Mouse (Mus musculus) kidney, adult 11 months (tissue): ENCODE measurements around the gene Zcchc24.

Experiments
- DNase-seq: peaks from one replicate; pipeline ENCODE4 v3.0.0; 2022

Zcchc24 gene

DNA sequence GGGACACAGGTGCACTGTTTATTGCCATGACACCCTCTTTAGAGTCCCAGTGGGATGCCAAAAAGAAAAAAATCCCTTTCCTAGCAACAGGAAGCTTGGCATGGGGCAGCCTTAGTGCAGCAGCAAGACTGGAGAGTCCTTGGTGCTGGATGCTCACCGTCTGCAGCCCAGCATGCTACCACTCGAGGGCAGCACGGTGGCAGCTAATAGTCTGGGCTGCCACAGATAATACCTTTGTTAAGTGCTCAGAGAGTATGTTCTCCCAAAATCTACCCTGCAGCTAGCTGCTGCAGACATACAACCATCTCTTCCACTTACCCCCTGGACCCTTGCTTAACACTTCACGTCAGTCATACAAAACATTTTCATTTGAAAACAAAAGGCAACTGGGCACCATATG, 55.4 kb downstream of the Zcchc24 start:
- DNase-seq = no peak

DNA sequence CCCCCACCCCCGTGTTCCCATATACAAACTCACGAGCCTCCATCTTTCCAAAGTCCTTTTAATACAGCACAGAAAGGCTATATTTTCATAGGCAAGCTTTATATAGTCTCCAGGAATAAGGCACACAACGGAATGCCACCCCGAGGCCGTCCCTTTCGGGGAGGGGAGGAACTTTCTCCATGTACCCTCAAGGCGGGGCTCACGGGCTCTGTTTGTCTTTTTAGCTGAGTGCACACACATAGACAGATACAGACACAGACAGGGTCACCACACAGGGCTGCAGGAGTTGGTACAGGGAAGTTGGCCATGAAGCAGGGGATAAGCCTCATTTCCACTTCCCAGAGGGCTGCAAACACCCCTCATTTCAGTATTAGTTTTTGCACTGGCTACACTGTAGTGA, 57.2 kb downstream of the Zcchc24 start:
- DNase-seq = no peak

GRCm38 (mm10) chr14:25711177-25711576, 57.7 kb downstream of the Zcchc24 start:
- DNase-seq = no peak

DNA sequence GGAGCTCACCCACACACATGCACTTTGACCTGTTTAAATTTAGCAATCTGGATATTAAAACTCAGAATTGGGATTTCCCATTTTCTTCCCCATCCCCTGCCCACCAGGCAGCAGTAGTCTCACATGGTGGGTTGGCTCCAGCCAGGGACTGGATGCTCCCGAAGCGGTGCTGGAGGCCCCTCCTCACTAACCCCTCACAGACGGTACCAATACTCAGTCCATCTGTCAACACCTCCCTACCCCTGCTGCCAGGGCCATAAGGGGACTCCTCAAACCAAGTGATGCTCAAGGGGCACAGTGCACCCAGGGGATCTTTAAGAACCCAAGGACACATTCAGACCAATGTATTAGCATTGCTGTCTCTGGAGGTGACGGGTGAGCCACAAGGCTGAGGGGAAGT, 58.2 kb downstream of the Zcchc24 start:
- no peak for DNase-seq

- no peak for DNase-seq
Observed at GRCm38 (mm10) chr14:25710073-25710472, 58.8 kb downstream of the Zcchc24 start.

- no peak for DNase-seq
Observed at GRCm38 (mm10) chr14:25708917-25709316, 59.9 kb downstream of the Zcchc24 start.

- DNase-seq = peak; percentile 56
Observed at GRCm38 (mm10) chr14:25708451-25708850, 60.4 kb downstream of the Zcchc24 start.

DNA sequence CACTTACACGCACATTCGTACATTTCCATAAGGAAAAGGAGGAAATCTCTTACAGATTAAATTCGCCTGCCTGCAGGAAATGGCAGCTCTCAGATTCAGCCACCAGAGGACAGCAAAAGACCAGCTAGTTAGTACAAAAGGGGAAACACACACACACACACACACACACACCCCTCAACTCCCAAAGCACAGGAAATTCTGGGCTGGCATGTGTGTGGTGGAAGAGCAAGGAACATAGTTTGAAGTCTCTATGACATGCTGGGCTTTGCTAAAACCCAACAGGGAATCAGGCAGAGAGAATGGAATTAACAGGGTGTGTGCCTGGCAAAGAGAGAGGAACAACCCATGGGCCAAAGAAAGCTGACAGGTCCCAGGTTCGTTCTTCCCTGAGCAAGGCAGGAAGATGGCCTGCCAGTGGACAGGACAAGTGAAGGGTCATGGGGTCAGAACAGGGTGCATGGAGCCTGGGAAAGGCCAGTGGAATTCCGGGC, 61.1 kb downstream of the Zcchc24 start:
- DNase-seq = no peak

DNA sequence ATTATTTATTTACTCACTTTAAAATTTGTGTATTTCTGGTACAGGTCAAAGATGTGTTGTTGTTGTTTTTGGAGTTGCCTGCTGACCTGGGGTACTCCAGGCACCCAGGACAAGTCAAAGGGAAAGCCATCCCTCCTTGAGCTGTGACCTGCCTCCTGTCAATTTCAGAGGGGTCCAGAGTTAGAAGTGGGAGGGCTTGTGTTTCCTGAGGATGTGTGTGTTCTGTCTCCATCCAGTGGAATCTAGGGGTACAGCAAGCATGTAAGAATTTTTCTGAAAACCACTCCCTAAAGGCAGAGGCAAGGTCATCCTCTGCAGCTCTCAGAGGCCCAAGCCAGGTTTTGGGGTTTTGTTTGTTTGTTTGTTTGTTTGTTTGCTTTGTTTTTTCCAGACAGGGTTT, 66.9 kb downstream of the Zcchc24 start:
- no peak for DNase-seq

- DNase-seq = no peak
Observed at GRCm38 (mm10) chr14:25696356-25696755, 72.5 kb downstream of the Zcchc24 start.

DNA sequence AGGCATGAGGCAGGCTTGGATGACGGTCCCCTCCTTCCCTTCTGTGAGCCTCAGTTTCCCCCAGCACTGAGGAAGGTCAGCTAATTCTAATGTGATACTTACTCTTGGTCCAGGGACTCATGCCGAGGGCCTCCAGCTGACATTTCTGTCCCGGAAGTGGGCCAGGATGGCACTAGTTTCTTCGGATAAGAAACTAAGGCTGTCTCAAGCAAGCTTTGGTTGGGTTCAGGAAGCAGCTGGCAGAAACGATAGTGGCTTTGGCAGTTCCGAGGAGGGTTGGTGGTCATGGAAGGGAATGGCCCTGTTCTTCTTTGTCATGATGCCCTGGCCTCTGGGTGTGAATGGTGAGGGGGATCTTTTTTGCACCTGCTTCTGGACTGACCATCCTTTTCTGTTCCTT, 73.8 kb downstream of the Zcchc24 start:
- DNase-seq = no peak

- peak; percentile 63 for DNase-seq
Observed at GRCm38 (mm10) chr14:25694569-25694897, 74.3 kb downstream of the Zcchc24 start.

GRCm38 (mm10) chr14:25693888-25694568, 74.8 kb downstream of the Zcchc24 start, which contains the start of gene Ppif:
Gene Ppif, plus strand, starts transcription at chr14:25694154.
- peak; percentile 93 for DNase-seq

DNA sequence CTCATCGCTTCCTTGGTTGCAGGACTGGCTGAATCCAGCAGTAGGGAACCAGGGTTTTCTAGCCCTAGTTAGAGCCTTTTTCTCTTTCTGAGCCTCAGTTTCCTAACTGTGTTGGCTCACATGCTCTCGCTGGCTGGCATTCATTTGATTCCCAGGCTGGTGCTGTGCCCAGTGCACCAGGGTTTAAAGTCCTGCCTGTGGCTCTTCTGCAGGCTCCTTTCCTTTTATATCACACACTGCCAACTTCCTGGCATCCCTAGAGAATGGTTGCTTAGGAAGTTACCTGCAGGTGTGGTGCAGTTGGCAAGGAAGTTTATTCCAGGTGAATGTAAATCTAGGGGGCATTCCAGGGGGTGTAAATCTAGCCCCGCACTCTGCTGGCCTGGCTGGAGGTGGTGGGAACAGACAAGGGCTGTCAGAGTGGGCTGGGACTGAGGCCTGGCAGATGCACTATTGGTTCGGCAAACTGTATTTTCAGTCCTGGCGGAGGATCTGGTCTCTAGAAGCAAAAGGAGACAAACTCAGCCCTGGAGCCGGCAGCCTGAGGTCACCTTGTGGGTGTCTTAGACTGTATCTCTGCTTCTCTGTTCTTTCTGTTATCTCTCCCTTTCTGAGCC, 75.5 kb downstream of the Zcchc24 start:
- DNase-seq = peak; percentile 43

GRCm38 (mm10) chr14:25686983-25687901, 81.6 kb downstream of the Zcchc24 start:
- no peak for DNase-seq

GRCm38 (mm10) chr14:25686216-25686945, 82.5 kb downstream of the Zcchc24 start:
- no peak for DNase-seq

GRCm38 (mm10) chr14:25682020-25682419, 86.8 kb downstream of the Zcchc24 start:
- DNase-seq = no peak

GRCm38 (mm10) chr14:25679625-25680024, 89.2 kb downstream of the Zcchc24 start:
- no peak for DNase-seq

DNA sequence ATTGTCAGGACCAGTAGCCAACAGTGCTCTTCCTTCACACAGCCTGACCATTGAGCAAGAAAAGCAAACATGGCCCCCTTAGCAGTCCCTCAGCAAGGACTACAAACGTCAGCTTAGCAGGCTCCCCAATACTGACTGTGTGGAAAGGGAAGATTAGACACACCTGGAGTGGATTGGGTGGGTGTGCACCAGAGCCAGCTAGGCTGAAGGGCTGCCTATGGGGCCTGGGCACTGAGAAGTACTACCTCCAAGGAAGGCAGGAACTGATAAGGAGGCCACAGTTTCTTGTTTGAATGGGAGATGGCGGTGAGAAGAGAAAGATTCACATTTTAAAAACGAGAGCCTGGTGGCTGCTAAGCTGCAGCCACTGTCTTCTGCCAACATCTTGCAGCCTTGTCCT, 101.3 kb downstream of the Zcchc24 start:
- no peak for DNase-seq

- DNase-seq = no peak
Observed at GRCm38 (mm10) chr14:25666668-25667376, 102.0 kb downstream of the Zcchc24 start.

- no peak for DNase-seq
Observed at GRCm38 (mm10) chr14:25665314-25665970, 103.4 kb downstream of the Zcchc24 start.

GRCm38 (mm10) chr14:25664310-25664695, 104.5 kb downstream of the Zcchc24 start:
- DNase-seq = no peak
